Mouse (Mus musculus) liver, embryonic 12.5 days (tissue): Measurements from ENCODE around the gene Ppp3cb. TPM values are rescaled to one million over a fixed set of nuclear protein-coding genes. Genes with fewer than 3 reads are reported as not detected.

Experiments used
- ATAC-seq: fragments of 200-750 bp; cut with Nextera tagmentation; 2 replicates; pipeline ENCODE4 v1.8.0; 2017; ENCODE audit warnings: moderate number of reproducible peaks, mild to moderate bottlenecking, moderate library complexity
- H3K27ac ChIP-seq: fragments of 300-500 bp; sonication (generic); 2 replicates; pipeline ENCODE4 v1.5.1; 2016; ENCODE audit warnings: mild to moderate bottlenecking
- H3K27me3 ChIP-seq: fragments of 300-500 bp; sonication (generic); replicated peaks from 2 replicates; pipeline ENCODE4 v1.6.1; 2016; ENCODE audit warnings: mild to moderate bottlenecking, moderate library complexity
- H3K36me3 ChIP-seq: fragments of 300-500 bp; sonication (generic); 2 replicates; pipeline ENCODE4 v1.6.1; 2016; ENCODE audit warnings: mild to moderate bottlenecking, moderate library complexity
- H3K4me1 ChIP-seq: fragments of 300-500 bp; sonication (generic); 2 replicates; pipeline ENCODE4 v1.6.1; 2016
- H3K4me2 ChIP-seq: fragments of 300-500 bp; sonication (generic); 2 replicates; pipeline ENCODE4 v1.6.1; 2016; ENCODE audit warnings: mild to moderate bottlenecking, moderate library complexity
- H3K4me3 ChIP-seq: fragments of 300-500 bp; sonication (generic); 2 replicates; pipeline ENCODE4 v1.5.1; 2016; ENCODE audit warnings: mild to moderate bottlenecking, moderate library complexity
- H3K9ac ChIP-seq: fragments of 300-500 bp; sonication (generic); 2 replicates; pipeline ENCODE4 v1.6.1; 2016; ENCODE audit warnings: mild to moderate bottlenecking, moderate library complexity
- H3K9me3 ChIP-seq: fragments of 300-500 bp; sonication (generic); replicated peaks from 2 replicates; pipeline ENCODE4 v1.6.1; 2016; ENCODE audit warnings: mild to moderate bottlenecking, moderate library complexity
- WGBS: fragments of 180-500 bp; shearing (Covaris S2); methylation state at CpG from one replicate; pipeline ENCODE4 v1.1.7; 2016; ENCODE audit not compliant: insufficient replicate concordance; 5-methylcytosine and 5-hydroxymethylcytosine counted together
- polyA plus RNA-seq: library from polyadenylated mRNA; unstranded; fragments of >200 nt; fragmentation: Nextera tagmentation; extraction: Ambion mirVana; gene quantifications from 2 replicates; pipeline ENCODE4 v1.2.1, GENCODE M21; 2016

Gene Ppp3cb
- polyA plus RNA-seq, 1 experiment from 2014 or later, result 26.8 TPM

DNA sequence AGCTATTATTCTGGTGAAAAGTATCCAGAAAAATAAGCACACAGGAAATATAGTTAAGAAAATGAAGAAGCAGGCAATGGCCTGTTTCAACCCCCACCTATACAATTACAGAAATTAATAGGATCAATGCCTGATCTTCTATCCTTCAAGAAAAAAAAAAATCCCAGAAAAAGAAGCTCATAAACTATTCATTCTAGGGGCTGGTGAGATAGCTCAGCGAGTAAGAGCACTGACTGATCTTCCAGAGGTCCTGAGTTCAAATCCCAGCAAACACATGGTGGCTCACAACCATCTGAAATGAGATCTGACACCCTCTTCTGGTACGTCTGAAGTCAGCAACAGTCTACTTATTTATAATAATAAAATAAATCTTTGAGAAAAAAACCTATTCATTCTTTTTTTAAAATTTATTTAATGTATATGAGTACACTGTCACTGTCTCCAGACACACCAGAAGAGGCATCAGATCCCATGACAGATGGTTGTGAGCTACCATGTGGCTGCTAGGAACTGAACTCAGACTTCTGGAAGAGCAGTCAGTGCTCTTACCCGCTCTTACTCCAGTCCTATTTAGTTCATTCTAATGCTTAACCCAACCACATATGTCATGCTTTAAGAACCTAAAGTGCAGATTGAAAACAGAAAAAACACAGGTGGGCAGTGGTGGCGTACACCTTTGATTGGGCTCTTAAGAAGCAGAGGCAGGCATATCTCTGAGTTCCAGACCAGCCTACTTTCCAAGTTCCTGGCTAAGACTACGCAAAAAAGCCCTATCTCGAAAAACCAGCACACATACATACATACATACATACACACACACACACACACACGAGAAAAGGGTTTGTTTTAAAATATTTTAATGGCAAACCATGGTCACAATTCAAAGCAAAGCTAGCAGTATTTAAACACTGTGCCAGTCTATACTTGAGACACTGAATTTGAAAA lies 1.6 kb downstream of the Ppp3cb start:
- Histone ChIP-seq H3K9me3 (no peaks in the 10 kb centered on the region), H3K4me2 (peak overlapping the region; percentile 75), H3K27me3 (no peaks in the 10 kb centered on the region), H3K4me1 (peaks cover 51% of the 10 kb centered on the region), H3K4me3 (peak overlapping the region; percentile 83), H3K36me3 (peaks cover 18% of the 10 kb centered on the region), H3K9ac (peak overlapping the region; percentile 96), H3K27ac (peak overlapping the region; percentile 100)
- peak; percentile 60 for ATAC-seq
- WGBS, result 26% methylated on average over 7 of the region's 7 CpGs

DNA sequence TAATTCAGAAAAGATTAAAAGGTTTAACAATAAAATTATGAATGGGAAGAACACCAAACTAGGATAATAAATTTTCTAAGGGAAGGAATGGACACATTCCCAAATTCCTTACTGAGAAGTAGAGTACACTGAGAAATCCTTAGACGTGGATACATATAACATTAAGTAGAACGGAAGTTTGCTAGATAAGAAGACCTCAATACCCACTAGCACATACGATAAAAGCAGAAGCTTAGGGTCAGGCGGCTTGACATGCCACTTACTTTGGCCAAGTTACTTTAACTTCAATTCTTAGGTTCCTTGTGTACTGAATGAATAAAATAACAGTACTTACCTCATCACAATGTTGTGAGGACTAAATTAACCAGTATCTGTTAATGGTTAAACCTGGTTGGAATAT lies 16.7 kb downstream of the Ppp3cb start:
- Histone ChIP-seq H3K9me3 (no peaks in the 10 kb centered on the region), H3K27me3 (no peaks in the 10 kb centered on the region), H3K4me1 (no peaks in the 10 kb centered on the region), H3K27ac (no peak overlapping the region), H3K36me3 (peaks cover 16% of the 10 kb centered on the region), H3K9ac (no peak overlapping the region), H3K4me3 (no peak overlapping the region), H3K4me2 (no peak overlapping the region)
- WGBS, result 38% methylated on average over 4 of the region's 4 CpGs
- ATAC-seq, result no peak

DNA sequence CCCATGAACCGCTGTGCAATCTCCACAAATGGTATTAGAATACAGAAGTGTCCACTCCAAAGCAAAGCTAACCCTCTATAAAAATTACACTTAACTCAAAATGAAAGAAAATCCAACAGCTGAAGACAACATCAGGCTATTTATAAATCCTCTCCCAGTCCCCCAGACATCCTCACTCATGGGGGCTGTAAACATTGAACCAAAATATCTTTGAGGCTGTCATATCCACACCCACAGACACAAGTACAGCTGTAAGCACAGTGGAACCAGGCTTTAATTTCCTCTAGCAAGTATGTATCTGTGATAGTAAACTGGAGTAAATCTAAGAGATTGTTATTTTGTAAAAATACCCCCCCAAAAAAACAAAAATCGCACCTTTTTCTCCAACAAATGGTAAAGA lies 26.2 kb downstream of the Ppp3cb start:
- Histone ChIP-seq H3K9me3 (no peaks in the 10 kb centered on the region), H3K4me2 (no peak overlapping the region), H3K4me1 (no peaks in the 10 kb centered on the region), H3K27ac (no peak overlapping the region), H3K9ac (no peak overlapping the region), H3K4me3 (no peak overlapping the region), H3K27me3 (no peaks in the 10 kb centered on the region), H3K36me3 (peaks cover 58% of the 10 kb centered on the region)
- no peak for ATAC-seq
- 95% methylated on average over 2 of the region's 2 CpGs for WGBS

- Histone ChIP-seq H3K27ac (no peak overlapping the region), H3K36me3 (peaks cover 39% of the 10 kb centered on the region), H3K9me3 (no peaks in the 10 kb centered on the region), H3K4me3 (no peak overlapping the region), H3K9ac (no peak overlapping the region), H3K4me2 (no peak overlapping the region), H3K4me1 (no peaks in the 10 kb centered on the region), H3K27me3 (no peaks in the 10 kb centered on the region)
- whole genome bisulfite sequencing, result 72% methylated on average over 2 of the region's 2 CpGs
- no peak for ATAC-seq
Measured at GRCm38 (mm10) chr14:20508424-20508823, 37.9 kb downstream of the Ppp3cb start.

GRCm38 (mm10) chr14:20502966-20503365 lies 43.4 kb downstream of the Ppp3cb start:
- Histone ChIP-seq H3K4me2 (no peak overlapping the region), H3K27me3 (no peaks in the 10 kb centered on the region), H3K27ac (no peak overlapping the region), H3K36me3 (peaks cover 37% of the 10 kb centered on the region), H3K4me3 (no peak overlapping the region), H3K4me1 (no peaks in the 10 kb centered on the region), H3K9ac (no peak overlapping the region), H3K9me3 (no peaks in the 10 kb centered on the region)
- ATAC-seq, result no peak
- 87% methylated on average over 10 of the region's 10 CpGs for WGBS

DNA sequence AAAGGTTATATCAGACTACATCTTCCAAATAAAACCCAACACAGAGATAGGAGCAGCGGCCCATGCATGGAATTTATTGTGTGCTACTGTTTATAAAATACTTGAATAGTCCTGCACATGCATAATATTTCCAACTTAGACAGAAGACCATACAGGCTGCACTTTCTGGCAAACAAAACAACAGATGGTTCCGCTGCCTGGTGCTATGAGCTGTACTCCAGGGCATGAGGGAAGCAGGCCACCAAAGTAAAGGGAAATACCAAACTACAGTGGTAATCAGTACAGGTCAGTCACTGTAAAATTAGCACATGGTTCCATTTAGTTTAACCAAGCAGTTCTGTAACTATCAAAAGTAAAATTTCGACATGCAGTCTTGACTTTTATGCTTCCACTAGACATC lies 46.4 kb downstream of the Ppp3cb start:
- no peak overlapping the region for H3K4me3 ChIP-seq
- H3K27ac ChIP-seq, result no peak overlapping the region
- H3K9ac ChIP-seq, result no peak overlapping the region
- WGBS, result 89% methylated on average over 3 of the region's 3 CpGs
- H3K27me3 ChIP-seq, result no peaks in the 10 kb centered on the region
- no peak overlapping the region for H3K4me2 ChIP-seq
- peaks cover 50% of the 10 kb centered on the region for H3K36me3 ChIP-seq
- no peaks in the 10 kb centered on the region for H3K9me3 ChIP-seq
- ATAC-seq, result no peak
- no peaks in the 10 kb centered on the region for H3K4me1 ChIP-seq

GRCm38 (mm10) chr14:20496603-20497002 lies 49.8 kb downstream of the Ppp3cb start, which contains the start of gene Mss51:
TSS of gene Mss51 (minus strand) at chr14:20496901.
- Histone ChIP-seq H3K4me1 (no peaks in the 10 kb centered on the region), H3K9ac (no peak within 1 kb of the TSS), H3K27me3 (no peaks in the 10 kb centered on the region), H3K9me3 (no peaks in the 10 kb centered on the region), H3K4me2 (no peak within 1 kb of the TSS), H3K27ac (no peak within 1 kb of the TSS), H3K4me3 (no peak within 1 kb of the TSS), H3K36me3 (peaks cover 58% of the 10 kb centered on the region)
- WGBS, result 84% methylated on average over 2 of the region's 2 CpGs
- ATAC-seq, result no peak

DNA sequence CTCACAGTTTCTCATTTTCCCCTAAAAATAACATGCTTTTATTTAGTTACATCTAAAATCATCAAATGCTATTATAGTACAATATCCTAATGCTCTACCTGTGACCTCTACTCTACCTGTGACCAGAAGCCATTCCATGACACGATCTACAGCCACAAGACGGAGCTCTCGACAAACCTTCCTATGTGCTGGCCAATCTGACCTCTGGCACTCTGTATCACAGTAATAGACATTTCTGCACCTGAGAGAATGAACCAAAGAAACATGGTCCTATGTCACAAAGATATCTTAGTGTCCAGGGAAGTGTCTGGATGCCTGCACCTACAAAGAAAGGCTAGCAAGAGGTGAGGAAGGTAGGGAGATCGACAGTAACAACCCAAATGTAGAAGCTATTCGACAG lies 60.3 kb downstream of the Ppp3cb start:
- WGBS, result 93% methylated on average over 5 of the region's 5 CpGs
- peaks cover 13% of the 10 kb centered on the region for H3K4me1 ChIP-seq
- H3K9me3 ChIP-seq, result no peaks in the 10 kb centered on the region
- H3K27ac ChIP-seq, result no peak overlapping the region
- no peak overlapping the region for H3K9ac ChIP-seq
- no peak for ATAC-seq
- no peak overlapping the region for H3K4me2 ChIP-seq
- peaks cover 44% of the 10 kb centered on the region for H3K36me3 ChIP-seq
- H3K4me3 ChIP-seq, result no peak overlapping the region
- H3K27me3 ChIP-seq, result no peaks in the 10 kb centered on the region

- Histone ChIP-seq H3K27me3 (no peaks in the 10 kb centered on the region), H3K4me2 (no peak overlapping the region), H3K36me3 (peaks cover 29% of the 10 kb centered on the region), H3K9me3 (no peaks in the 10 kb centered on the region), H3K27ac (no peak overlapping the region), H3K4me3 (no peak overlapping the region), H3K9ac (no peak overlapping the region), H3K4me1 (peaks cover 36% of the 10 kb centered on the region)
- WGBS, result 69% methylated on average over 7 of the region's 7 CpGs
- no peak for ATAC-seq
Measured at GRCm38 (mm10) chr14:20482051-20482751, 64.2 kb downstream of the Ppp3cb start.

DNA sequence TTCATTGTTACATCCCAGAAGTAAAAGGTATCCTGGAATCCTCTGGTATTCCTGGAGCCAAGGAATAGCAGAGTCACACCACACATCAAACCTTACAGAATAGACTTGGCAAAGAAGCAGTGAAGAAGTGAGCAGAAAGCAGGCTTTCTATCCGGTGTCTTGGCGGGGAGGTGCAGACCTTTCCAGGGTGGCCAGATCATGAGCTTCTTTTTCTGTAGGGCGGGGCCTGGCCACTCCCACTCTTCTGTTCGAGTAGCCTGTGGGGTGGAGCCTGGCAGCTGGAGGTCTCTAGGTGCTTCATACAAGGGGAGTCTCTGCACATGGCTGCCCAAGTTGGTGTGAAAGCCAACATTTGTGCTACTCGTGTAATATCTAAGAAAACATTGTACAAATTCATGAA lies 65.2 kb downstream of the Ppp3cb start:
- Histone ChIP-seq H3K27me3 (no peaks in the 10 kb centered on the region), H3K36me3 (peaks cover 21% of the 10 kb centered on the region), H3K27ac (peak overlapping the region; percentile 62; the same call in 1 of the 2 replicates), H3K4me1 (peaks cover 40% of the 10 kb centered on the region), H3K9ac (no peak overlapping the region), H3K4me2 (peak overlapping the region; percentile 51), H3K9me3 (no peaks in the 10 kb centered on the region), H3K4me3 (no peak overlapping the region)
- 9% methylated on average over 5 of the region's 5 CpGs for WGBS
- ATAC-seq, result peak; percentile 54

DNA sequence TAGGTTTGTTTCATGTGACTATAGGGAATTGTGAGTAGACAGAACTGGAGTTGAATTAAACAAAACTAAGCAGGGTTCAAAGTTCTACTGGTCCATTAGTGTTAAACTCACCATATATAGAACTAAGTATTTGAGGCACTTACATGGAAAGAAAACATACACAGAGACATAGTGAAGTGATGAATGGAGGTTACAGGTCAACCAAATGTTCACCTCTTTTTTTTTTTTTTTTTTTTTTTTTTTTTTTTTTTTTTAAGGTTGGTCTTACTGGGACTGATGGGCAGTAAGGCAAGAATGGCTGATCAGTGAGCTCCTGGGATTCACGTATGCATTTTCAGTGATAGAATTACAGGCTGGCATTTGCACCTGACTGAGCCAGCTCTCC lies 66.2 kb downstream of the Ppp3cb start:
- H3K4me2 ChIP-seq, result peak overlapping the region; percentile 82
- H3K9ac ChIP-seq, result peak overlapping the region; percentile 92
- peaks cover 40% of the 10 kb centered on the region for H3K4me1 ChIP-seq
- H3K27ac ChIP-seq, result peak overlapping the region; percentile 94
- 67% methylated on average over 1 of the region's 1 CpGs for WGBS
- H3K27me3 ChIP-seq, result no peaks in the 10 kb centered on the region
- no peak for ATAC-seq
- H3K9me3 ChIP-seq, result no peaks in the 10 kb centered on the region
- peak overlapping the region; percentile 86 for H3K4me3 ChIP-seq
- H3K36me3 ChIP-seq, result peaks cover 26% of the 10 kb centered on the region
